Mouse (Mus musculus): Measurements from ENCODE around the gene Gm20604. TPM values are rescaled to one million over a fixed set of nuclear protein-coding genes. Genes with fewer than 3 reads are reported as not detected.

Gm20604 gene
- polyA plus RNA-seq (2015; fragmentation: Nextera tagmentation; extraction: Ambion mirVana): 19.9 and 20.8 TPM in 2 replicates

DNA sequence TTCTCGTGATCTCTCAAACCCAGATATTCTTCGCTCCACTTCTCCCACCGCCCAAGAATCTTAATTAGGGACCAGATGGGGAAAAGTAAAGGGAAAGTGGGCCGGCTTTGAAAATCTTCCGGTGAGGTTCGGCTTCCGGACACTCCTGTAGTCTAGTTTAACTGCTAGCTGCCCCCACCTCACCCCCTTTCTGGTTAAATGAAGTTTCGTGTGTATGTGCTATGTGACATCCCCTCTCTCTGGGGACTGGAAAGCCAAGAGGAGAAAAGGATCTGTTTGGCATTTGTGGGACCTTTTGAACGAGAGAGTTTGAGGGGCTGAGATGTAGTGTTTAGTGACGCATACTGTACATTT lies at the start of gene Gm20604:
Gene Gm20604, minus strand, starts transcription at position 270 of the 354 bp plus-strand sequence.
- H3K36me3 ChIP-seq: no peaks in the 10 kb centered on the region
- peak within 1 kb of the TSS; percentile 68 for H3K4me2 ChIP-seq
- H3K4me3 ChIP-seq (replicated peaks): peak within 1 kb of the TSS; percentile 66
- peaks cover 18% of the 10 kb centered on the region; the same call in 1 of the 2 replicates for H3K4me1 ChIP-seq
- H3K27ac ChIP-seq: peak within 1 kb of the TSS; percentile 93
- H3K9ac ChIP-seq: peak within 1 kb of the TSS; percentile 68
- H3K27me3 ChIP-seq (replicated peaks): no peaks in the 10 kb centered on the region
- no peak for ATAC-seq (ENCODE audit: insufficient read depth, low FRiP score, low read depth)
- WGBS: under 1% methylated on average over 10 of the region's 10 CpGs
- H3K9me3 ChIP-seq: no peaks in the 10 kb centered on the region

DNA sequence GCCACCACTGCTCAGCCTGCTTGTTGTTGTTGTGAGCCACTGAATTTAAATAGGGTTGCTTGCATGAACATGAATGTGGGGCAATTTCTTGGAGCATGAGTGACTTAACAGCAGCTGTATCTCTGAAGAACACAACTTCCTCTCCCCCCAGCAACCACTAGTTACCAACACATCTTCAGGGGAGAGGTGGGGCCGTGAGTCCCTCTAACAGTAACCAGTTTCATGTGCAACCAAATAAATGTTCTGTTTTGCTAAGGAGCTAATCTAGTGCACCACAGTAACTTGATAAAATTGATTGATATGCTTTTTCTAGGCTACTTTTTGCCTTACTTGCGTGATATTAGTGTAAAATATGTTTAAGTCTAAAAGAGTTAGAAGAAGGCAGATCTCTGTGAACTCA lies 41.1 kb upstream of the Gm20604 start:
- no peaks in the 10 kb centered on the region for H3K4me1 ChIP-seq
- H3K27ac ChIP-seq: no peak overlapping the region
- no peak overlapping the region for H3K4me3 ChIP-seq (replicated peaks)
- no peaks in the 10 kb centered on the region for H3K27me3 ChIP-seq (replicated peaks)
- H3K4me2 ChIP-seq: no peak overlapping the region
- 90% methylated on average over 2 of the region's 2 CpGs for WGBS
- H3K9me3 ChIP-seq: no peaks in the 10 kb centered on the region
- ATAC-seq (ENCODE audit: insufficient read depth, low FRiP score, low read depth): no peak
- H3K9ac ChIP-seq: no peak overlapping the region
- H3K36me3 ChIP-seq: no peaks in the 10 kb centered on the region

DNA sequence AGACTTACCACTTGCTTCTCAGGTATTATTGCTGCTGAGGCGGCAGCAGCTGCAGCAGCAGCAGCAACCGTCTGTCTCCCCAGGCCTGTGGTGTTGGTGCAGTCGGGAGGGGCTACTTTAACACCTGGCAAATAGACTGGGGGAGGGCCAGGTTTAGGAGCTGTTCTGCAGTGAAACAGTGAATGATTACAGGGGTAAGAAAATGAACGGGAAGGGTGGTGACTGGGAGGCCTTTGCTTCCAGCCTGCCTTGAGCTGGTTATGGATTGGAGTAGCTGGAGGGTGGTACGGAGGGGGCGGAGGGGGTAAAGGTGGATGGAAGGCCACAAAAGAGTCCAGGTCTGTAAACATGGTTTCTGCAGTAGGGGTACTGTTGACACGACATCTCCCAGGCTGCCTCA lies 29.5 kb upstream of the Gm20604 start:
- WGBS: 70% methylated on average over 7 of the region's 7 CpGs
- Histone ChIP-seq H3K4me2 (no peak overlapping the region), H3K9me3 (no peaks in the 10 kb centered on the region), H3K27ac (no peak overlapping the region), H3K27me3 (replicated peaks) (no peaks in the 10 kb centered on the region), H3K9ac (no peak overlapping the region), H3K4me3 (replicated peaks) (no peak overlapping the region), H3K36me3 (peaks cover 22% of the 10 kb centered on the region), H3K4me1 (no peaks in the 10 kb centered on the region)
- no peak for ATAC-seq (ENCODE audit: insufficient read depth, low FRiP score, low read depth)

DNA sequence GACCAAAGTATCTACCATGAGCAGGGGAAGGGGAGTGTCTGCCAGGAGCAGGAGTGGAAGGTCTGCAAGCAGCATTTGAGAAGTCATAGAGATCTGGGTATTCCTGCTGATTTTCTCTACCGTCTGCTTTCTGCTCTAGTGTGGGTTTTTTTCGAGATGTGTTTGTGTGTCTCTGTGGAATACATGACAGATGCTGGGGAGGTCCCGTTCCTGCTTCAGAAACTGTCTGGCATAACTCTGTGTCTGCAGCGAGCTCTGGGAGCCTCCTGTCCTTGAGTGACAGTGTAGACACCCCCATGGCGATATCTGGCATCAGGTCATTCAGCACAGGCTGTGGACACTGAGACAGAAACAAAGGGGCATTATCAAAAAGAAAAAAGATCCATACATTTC lies 27.1 kb upstream of the Gm20604 start:
- Histone ChIP-seq H3K9me3 (no peaks in the 10 kb centered on the region), H3K36me3 (peaks cover 16% of the 10 kb centered on the region)

DNA sequence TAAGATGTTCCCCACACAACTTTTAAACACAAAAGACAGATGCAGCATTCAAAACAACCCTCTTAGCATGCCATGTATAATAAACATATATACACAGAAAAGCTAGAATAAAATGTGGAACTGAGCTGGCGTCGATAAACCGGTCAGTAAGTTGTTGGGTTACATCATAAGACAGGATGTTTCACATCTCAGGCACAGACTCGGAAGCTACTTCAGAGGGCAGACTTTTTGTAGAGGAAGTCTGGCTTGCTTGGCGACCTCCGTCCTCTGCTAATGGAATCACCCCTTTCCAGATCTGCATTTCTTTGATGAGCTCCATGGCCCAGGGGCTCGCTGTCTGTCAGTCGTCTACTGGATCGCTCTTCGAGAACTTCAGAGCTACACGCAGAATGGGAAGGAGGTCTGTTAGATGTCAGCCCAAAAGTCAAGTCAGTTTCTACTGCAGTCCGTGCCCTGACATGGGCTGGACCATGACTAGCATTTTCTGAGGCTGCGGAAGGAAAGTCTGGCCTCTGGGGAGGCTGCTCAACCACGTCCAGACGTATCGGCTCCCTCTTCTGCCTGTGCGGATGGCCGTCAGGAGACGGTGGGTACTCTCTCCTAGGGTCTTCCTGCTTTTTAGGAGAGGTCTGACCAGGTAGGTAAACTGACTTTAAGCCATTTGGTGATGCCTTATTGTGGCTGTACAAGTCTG lies 26.6 kb upstream of the Gm20604 start:
- 82% methylated on average over 19 of the region's 19 CpGs for WGBS
- no peak overlapping the region for H3K4me2 ChIP-seq
- no peak overlapping the region for H3K27ac ChIP-seq
- peaks cover 16% of the 10 kb centered on the region for H3K36me3 ChIP-seq
- ATAC-seq (ENCODE audit: insufficient read depth, low FRiP score, low read depth): no peak
- no peak overlapping the region for H3K4me3 ChIP-seq (replicated peaks)
- no peaks in the 10 kb centered on the region for H3K4me1 ChIP-seq
- H3K27me3 ChIP-seq (replicated peaks): no peaks in the 10 kb centered on the region
- no peaks in the 10 kb centered on the region for H3K9me3 ChIP-seq
- no peak overlapping the region for H3K9ac ChIP-seq

More for the DNA sequence above, 27.1 kb upstream of the Gm20604 start:
- Histone ChIP-seq H3K9ac (no peak overlapping the region), H3K4me2 (no peak overlapping the region), H3K4me3 (replicated peaks) (no peak overlapping the region), H3K27ac (no peak overlapping the region), H3K27me3 (replicated peaks) (no peaks in the 10 kb centered on the region), H3K4me1 (no peaks in the 10 kb centered on the region)
- no peak for ATAC-seq (ENCODE audit: insufficient read depth, low FRiP score, low read depth)
- WGBS: 81% methylated on average over 5 of the region's 5 CpGs

DNA sequence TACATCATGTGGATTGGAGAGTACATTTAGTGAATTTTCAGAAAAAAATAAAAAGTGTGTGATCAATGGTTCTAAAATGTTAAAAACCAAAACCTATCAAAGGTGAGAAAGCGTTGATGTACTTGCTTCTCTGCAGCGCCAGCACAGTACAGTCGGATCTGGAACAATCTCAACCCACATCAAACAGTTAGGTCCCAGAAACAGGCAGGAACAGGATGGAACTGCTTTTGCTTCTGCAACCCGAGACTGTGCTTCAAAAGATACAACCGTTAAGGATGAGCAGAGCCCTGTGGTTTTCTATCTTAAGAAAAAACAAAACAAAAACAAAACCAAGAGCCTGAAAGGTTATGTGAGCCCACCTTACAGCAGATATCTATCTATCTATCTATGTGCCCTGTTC lies 24.4 kb upstream of the Gm20604 start:
- no peak for ATAC-seq (ENCODE audit: insufficient read depth, low FRiP score, low read depth)
- Histone ChIP-seq H3K4me1 (no peaks in the 10 kb centered on the region), H3K27ac (no peak overlapping the region), H3K27me3 (replicated peaks) (no peaks in the 10 kb centered on the region), H3K9ac (no peak overlapping the region), H3K36me3 (peaks cover 10% of the 10 kb centered on the region), H3K4me3 (replicated peaks) (no peak overlapping the region), H3K4me2 (no peak overlapping the region), H3K9me3 (no peaks in the 10 kb centered on the region)
- 88% methylated on average over 5 of the region's 5 CpGs for WGBS

DNA sequence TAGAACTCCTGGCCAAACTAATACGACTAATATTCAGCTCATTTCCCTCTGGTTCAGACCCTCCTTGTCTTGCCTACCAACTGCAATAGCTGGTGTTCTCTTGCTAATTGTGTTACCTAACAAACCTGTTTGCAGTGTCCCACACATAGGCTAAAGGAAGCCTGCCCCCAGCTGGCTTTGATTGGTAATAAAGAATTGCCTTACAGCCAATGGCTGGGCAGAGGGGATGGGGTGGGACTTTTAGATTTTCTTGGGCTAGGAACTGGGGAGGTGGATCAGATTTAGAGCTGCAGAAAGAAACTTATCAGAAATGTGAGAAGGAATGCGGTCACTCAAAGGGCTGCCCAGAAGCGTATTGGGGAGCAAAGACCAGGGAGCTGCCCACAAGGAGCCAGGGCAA lies 21.0 kb upstream of the Gm20604 start:
- no peak overlapping the region for H3K4me3 ChIP-seq (replicated peaks)
- H3K9ac ChIP-seq: no peak overlapping the region
- ATAC-seq (ENCODE audit: insufficient read depth, low FRiP score, low read depth): peak; percentile 75
- H3K4me1 ChIP-seq: no peaks in the 10 kb centered on the region
- WGBS: 43% methylated on average over 3 of the region's 3 CpGs
- no peak overlapping the region for H3K4me2 ChIP-seq
- no peaks in the 10 kb centered on the region for H3K27me3 ChIP-seq (replicated peaks)
- no peak overlapping the region for H3K27ac ChIP-seq
- H3K9me3 ChIP-seq: no peaks in the 10 kb centered on the region
- H3K36me3 ChIP-seq: peaks cover 17% of the 10 kb centered on the region; the same call in 1 of the 2 replicates

DNA sequence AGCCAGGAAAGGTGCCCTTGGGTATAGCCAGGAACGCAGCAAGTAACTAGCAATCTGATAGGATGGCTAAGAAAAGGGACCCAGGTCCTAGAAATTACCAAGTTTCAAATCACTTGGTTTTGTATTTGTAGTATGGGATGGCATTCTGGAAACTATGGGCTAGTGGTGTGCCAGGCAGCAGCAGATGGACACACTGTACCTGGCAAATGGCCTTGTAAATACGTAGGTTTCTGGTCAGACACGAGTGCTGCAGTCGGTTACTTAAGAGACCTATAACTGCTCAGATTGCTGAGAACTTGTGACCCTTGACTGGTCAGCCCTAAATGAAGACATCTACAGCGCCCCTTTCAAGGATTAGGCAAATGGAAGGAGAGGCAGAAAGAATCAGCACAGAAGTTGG lies 19.7 kb upstream of the Gm20604 start:
- 84% methylated on average over 5 of the region's 5 CpGs for WGBS
- H3K27ac ChIP-seq: no peak overlapping the region
- H3K36me3 ChIP-seq: peaks cover 25% of the 10 kb centered on the region; the same call in 1 of the 2 replicates
- H3K4me2 ChIP-seq: no peak overlapping the region
- no peak overlapping the region for H3K9ac ChIP-seq
- ATAC-seq (ENCODE audit: insufficient read depth, low FRiP score, low read depth): no peak
- H3K4me3 ChIP-seq (replicated peaks): no peak overlapping the region
- H3K9me3 ChIP-seq: no peaks in the 10 kb centered on the region
- no peaks in the 10 kb centered on the region for H3K27me3 ChIP-seq (replicated peaks)
- H3K4me1 ChIP-seq: no peaks in the 10 kb centered on the region

DNA sequence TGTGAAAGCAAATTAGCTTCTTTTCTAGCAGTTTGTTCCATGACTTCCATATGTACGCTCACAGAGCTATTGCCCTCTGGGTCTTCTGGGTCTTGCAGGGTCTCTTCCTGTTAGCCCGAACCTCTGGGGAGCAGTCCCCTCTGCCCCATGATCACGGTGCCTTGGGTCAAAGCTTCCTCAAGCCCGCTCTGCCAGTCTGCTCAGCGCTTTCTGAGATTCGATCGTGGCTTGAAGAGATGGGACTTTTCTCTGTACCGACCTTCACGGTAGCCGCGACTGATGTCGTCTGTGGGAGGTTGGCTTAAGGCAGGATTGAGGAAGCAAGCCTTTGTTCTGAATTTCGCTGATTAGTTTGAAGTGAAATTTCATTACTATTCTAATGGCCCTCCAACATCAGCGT lies 17.6 kb upstream of the Gm20604 start:
- ATAC-seq (ENCODE audit: insufficient read depth, low FRiP score, low read depth): no peak
- WGBS: 91% methylated on average over 14 of the region's 14 CpGs
- H3K36me3 ChIP-seq: peaks cover 41% of the 10 kb centered on the region

DNA sequence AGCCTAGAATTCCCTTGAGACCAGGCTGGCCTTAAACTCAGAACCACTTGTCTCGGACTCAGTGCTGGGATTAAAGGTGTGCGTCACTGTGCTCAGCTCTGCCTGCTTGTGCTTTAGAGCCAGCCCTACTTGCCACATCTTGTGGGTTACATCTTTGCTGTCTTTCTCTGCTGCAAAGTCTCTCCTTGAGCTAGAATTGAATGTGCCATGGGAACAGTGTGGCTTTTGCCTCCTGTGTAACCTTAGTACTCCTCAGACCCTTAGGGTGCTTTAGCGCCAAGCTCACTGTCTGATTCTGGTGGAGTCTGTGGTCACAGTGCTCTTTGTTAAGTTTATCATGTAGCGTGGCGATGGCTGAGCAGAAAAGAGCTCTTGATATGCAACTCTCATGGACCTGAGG lies 14.2 kb upstream of the Gm20604 start:
- H3K4me1 ChIP-seq: no peaks in the 10 kb centered on the region
- no peak overlapping the region for H3K4me2 ChIP-seq
- no peak for ATAC-seq (ENCODE audit: insufficient read depth, low FRiP score, low read depth)
- H3K27me3 ChIP-seq (replicated peaks): no peaks in the 10 kb centered on the region
- H3K4me3 ChIP-seq (replicated peaks): no peak overlapping the region
- H3K36me3 ChIP-seq: peaks cover 65% of the 10 kb centered on the region
- no peaks in the 10 kb centered on the region for H3K9me3 ChIP-seq
- H3K27ac ChIP-seq: no peak overlapping the region
- no peak overlapping the region for H3K9ac ChIP-seq
- WGBS: 95% methylated on average over 5 of the region's 5 CpGs

More for the DNA sequence above, 17.6 kb upstream of the Gm20604 start:
- Histone ChIP-seq H3K4me3 (replicated peaks) (no peak overlapping the region), H3K9me3 (no peaks in the 10 kb centered on the region), H3K4me1 (no peaks in the 10 kb centered on the region), H3K27ac (no peak overlapping the region), H3K9ac (no peak overlapping the region), H3K27me3 (replicated peaks) (no peaks in the 10 kb centered on the region), H3K4me2 (no peak overlapping the region)

DNA sequence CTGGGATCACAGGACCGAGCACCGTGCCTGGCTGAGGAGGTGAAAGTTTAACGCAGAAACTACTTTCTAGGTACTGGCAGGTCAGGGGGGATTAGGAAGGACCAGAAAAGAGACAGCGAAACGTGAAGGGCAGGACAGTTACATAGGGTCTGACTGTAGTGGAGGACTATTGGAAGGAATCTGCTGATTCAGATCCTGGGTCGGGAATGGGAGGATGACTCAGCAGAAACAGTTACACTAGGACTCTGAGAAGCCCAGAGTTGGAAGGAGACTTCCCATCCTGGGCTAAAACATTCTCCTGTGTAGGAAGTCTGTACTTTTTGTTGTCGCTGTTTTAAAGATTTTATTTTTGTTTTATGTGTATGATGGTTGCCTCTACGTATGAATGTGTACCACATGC lies 13.1 kb upstream of the Gm20604 start:
- no peak overlapping the region for H3K9ac ChIP-seq
- no peak overlapping the region for H3K4me2 ChIP-seq
- no peaks in the 10 kb centered on the region for H3K27me3 ChIP-seq (replicated peaks)
- no peak overlapping the region for H3K4me3 ChIP-seq (replicated peaks)
- 96% methylated on average over 8 of the region's 8 CpGs for WGBS
- ATAC-seq (ENCODE audit: insufficient read depth, low FRiP score, low read depth): no peak
- H3K4me1 ChIP-seq: no peaks in the 10 kb centered on the region
- no peak overlapping the region for H3K27ac ChIP-seq
- peaks cover 68% of the 10 kb centered on the region for H3K36me3 ChIP-seq
- H3K9me3 ChIP-seq: no peaks in the 10 kb centered on the region

DNA sequence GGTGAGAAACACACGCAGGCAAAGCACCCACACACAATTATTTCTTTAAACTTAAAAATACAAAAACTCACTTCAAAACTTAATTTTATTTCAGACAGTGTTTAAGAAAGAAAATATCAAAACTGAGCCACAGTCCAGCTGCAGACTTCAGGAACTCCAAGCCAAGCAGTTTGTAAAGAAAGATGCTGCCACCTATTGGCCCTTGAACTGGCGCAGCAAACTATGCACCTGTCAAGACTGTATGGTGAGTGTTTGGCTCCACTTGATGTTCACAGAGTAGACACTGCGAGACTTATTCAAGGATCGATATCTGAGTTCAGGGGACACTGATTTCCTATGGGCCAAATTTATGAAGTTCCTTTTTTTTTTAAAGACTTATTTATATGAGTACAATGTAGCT lies 10.5 kb upstream of the Gm20604 start:
- Histone ChIP-seq H3K27me3 (replicated peaks) (no peaks in the 10 kb centered on the region), H3K4me1 (no peaks in the 10 kb centered on the region), H3K4me3 (replicated peaks) (no peak overlapping the region), H3K4me2 (no peak overlapping the region), H3K9ac (no peak overlapping the region), H3K36me3 (peaks cover 60% of the 10 kb centered on the region), H3K9me3 (no peaks in the 10 kb centered on the region), H3K27ac (no peak overlapping the region)
- no peak for ATAC-seq (ENCODE audit: insufficient read depth, low FRiP score, low read depth)
- WGBS: 90% methylated on average over 4 of the region's 4 CpGs

DNA sequence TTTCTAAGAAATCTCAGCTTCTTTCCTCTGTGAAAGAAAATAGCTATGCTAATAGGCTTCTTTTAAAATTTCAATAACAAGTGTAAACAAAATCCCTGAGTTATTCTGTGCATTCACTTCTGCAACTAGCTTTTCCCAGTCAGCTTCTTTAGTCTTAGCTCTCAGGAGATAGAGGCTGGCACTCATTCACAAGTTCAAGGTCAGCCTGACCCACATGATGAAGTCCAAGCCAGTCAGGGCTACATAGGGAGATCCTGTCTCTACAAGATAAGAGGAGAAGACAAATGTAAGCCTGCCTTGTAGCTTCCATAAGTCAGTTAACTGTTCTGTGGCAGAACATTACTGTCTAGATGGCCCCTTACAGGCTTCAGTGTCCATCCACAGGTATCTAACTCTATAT lies 5.2 kb upstream of the Gm20604 start:
- no peak overlapping the region for H3K4me2 ChIP-seq
- ATAC-seq (ENCODE audit: insufficient read depth, low FRiP score, low read depth): no peak
- H3K4me3 ChIP-seq (replicated peaks): no peak overlapping the region
- H3K9me3 ChIP-seq: no peaks in the 10 kb centered on the region
- H3K27ac ChIP-seq: no peak overlapping the region
- peaks cover 11% of the 10 kb centered on the region; the same call in 1 of the 2 replicates for H3K4me1 ChIP-seq
- H3K9ac ChIP-seq: no peak overlapping the region
- H3K36me3 ChIP-seq: peaks cover 28% of the 10 kb centered on the region
- H3K27me3 ChIP-seq (replicated peaks): no peaks in the 10 kb centered on the region
